Mouse (Mus musculus): ENCODE measurements around the gene Shq1.

DNA sequence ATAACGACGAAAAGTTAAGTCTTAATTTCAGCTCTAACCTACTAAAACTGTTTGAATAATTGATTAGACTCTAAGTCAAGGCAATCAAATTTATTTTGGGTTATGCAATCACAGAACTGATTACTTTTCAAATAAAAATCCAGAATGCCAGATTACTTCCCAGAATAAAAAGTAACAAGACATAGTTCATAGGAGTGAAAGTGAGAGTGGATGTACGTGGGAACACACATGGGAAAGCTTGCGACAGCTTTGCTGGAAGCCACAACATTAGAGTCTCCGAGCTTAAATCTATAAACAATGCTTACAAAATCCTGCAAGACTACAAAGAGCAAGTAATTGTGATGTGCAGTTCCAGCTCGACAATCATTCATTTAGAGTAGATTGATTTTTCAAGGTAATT, 41.9 kb downstream of the Shq1 start:
- no peak for TF ChIP-seq CTCF (IDR thresholded peaks at IDR 0.05; ENCODE audit: low read depth, low read length)
- TF ChIP-seq POLR2AphosphoS5 (IDR thresholded peaks at IDR 0.05; ENCODE audit: insufficient replicate concordance, low read depth, low read length): no peak
- no peak for TF ChIP-seq TAL1 (conservative IDR thresholded peaks at IDR 0.05; ENCODE audit: low read depth, low read length)

Data from G1E (cell line).